Mouse (Mus musculus): ENCODE measurements around the gene Atad5. TPM values are rescaled to one million over a fixed set of nuclear protein-coding genes. Genes with fewer than 3 reads are reported as not detected.

Gene Atad5
- polyA plus RNA-seq, 1 experiment from 2014 or later: 16.2 TPM

GRCm38 (mm10) chr11:80075608-80076277 lies 13.5 kb upstream of the Atad5 start:
- no peak for ATAC-seq (ENCODE audit: insufficient read depth)
- WGBS: 91% methylated on average over 5 of the region's 5 CpGs
- no peak for DNase-seq
- Histone ChIP-seq H3K9ac (no peak overlapping the region), H3K4me2 (no peak overlapping the region), H3K27me3 (ENCODE audit: insufficient read depth, low read length) (no peaks in the 10 kb centered on the region), H3K4me3 (ENCODE audit: low read depth, low read length) (no peak overlapping the region), H3K9me3 (ENCODE audit: low read depth, low read length) (no peaks in the 10 kb centered on the region), H3K4me1 (ENCODE audit: insufficient read depth) (no peaks in the 10 kb centered on the region), H3K27ac (ENCODE audit: low read depth) (no peak overlapping the region), H3K36me3 (ENCODE audit: insufficient read depth) (no peaks in the 10 kb centered on the region; the same call in 1 of the 2 replicates)
- no peak for TF ChIP-seq CTCF (IDR thresholded peaks at IDR 0.05; ENCODE audit: low read depth)

DNA sequence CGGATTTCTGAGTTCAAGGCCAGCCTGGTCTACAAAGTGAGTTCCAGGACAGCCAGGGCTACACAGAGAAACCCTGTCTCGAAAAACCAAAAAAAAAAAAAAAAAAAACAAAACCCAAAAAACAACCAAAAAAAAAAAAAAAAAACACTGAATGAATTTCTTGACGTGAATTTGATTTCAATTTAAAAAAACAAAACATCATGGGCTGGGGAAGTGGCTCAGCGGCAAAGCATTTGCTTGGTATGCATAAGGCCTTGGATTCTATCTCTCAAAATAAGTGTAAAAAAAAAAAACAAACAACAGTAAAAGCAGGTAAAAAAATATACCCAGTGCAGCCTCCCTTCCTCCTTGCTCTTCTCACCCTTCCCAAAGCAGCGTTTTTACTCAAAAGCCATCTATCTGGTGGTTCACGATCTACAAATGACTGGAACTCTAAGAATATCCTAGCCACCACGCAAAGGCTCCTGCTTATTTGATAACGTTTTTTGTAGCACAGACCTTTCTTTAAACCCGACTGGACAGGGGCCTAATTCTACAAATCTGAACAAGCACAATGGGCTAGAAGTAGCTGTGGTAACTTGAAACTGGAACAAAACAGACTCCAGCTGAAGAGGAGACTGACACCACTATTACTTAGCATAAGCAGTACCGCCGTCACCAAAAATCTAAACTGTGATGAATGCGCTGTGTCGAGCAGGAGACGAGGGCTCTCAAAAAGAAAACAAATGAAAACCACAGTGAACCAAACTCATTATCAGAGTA lies 11.2 kb upstream of the Atad5 start:
- H3K4me2 ChIP-seq: no peak overlapping the region
- H3K27ac ChIP-seq (ENCODE audit: low read depth): no peak overlapping the region
- no peaks in the 10 kb centered on the region for H3K27me3 ChIP-seq (ENCODE audit: insufficient read depth, low read length)
- DNase-seq: peak; percentile 7
- no peaks in the 10 kb centered on the region for H3K4me1 ChIP-seq (ENCODE audit: insufficient read depth)
- no peaks in the 10 kb centered on the region for H3K9me3 ChIP-seq (ENCODE audit: low read depth, low read length)
- no peak for TF ChIP-seq CTCF (IDR thresholded peaks at IDR 0.05; ENCODE audit: low read depth)
- ATAC-seq (ENCODE audit: insufficient read depth): no peak
- WGBS: 68% methylated on average over 13 of the region's 14 CpGs
- H3K4me3 ChIP-seq (ENCODE audit: low read depth, low read length): no peak overlapping the region
- no peaks in the 10 kb centered on the region; the same call in 1 of the 2 replicates for H3K36me3 ChIP-seq (ENCODE audit: insufficient read depth)
- H3K9ac ChIP-seq: no peak overlapping the region

GRCm38 (mm10) chr11:80078831-80079230 lies 10.4 kb upstream of the Atad5 start:
- TF ChIP-seq CTCF (IDR thresholded peaks at IDR 0.05; ENCODE audit: low read depth): no peak

DNA sequence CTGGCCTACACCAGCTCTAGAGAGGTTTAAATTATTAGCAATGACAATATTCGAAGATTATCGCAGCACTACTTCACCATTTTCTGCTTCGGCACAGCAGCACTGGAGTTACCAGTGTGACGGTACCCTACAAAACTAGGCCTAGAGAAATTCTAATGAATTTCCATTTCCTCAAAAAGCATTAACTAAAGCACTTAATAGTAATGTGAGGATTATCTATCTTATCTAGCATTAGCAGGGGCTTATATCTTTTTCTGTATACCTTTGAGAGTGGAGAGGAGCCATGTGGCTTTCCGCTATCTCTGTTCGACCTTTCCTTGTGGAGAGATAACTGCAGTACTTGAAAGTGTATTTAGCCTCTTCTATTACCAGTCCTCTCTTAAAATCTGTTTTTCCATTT lies 9.4 kb upstream of the Atad5 start:
- H3K36me3 ChIP-seq (ENCODE audit: insufficient read depth): no peaks in the 10 kb centered on the region; the same call in 1 of the 2 replicates
- H3K4me1 ChIP-seq (ENCODE audit: insufficient read depth): no peaks in the 10 kb centered on the region
- no peaks in the 10 kb centered on the region for H3K9me3 ChIP-seq (ENCODE audit: low read depth, low read length)
- no peak for TF ChIP-seq CTCF (IDR thresholded peaks at IDR 0.05; ENCODE audit: low read depth)
- peak overlapping the region; percentile 96 for H3K9ac ChIP-seq
- 52% methylated on average over 6 of the region's 6 CpGs for WGBS
- peak overlapping the region; percentile 69 for H3K4me2 ChIP-seq
- no peak for ATAC-seq (ENCODE audit: insufficient read depth)
- H3K27me3 ChIP-seq (ENCODE audit: insufficient read depth, low read length): no peaks in the 10 kb centered on the region
- peak overlapping the region; percentile 74 for H3K4me3 ChIP-seq (ENCODE audit: low read depth, low read length)
- no peak for DNase-seq
- H3K27ac ChIP-seq (ENCODE audit: low read depth): 0 out of 2 replicates have a peak overlapping the region, but pooled peaks have one; percentile 97

More at GRCm38 (mm10) chr11:80078831-80079230, 10.4 kb upstream of the Atad5 start:
- Histone ChIP-seq H3K27me3 (ENCODE audit: insufficient read depth, low read length) (no peaks in the 10 kb centered on the region), H3K4me2 (no peak overlapping the region), H3K4me3 (ENCODE audit: low read depth, low read length) (no peak overlapping the region), H3K9me3 (ENCODE audit: low read depth, low read length) (no peaks in the 10 kb centered on the region), H3K36me3 (ENCODE audit: insufficient read depth) (no peaks in the 10 kb centered on the region; the same call in 1 of the 2 replicates), H3K27ac (ENCODE audit: low read depth) (no peak overlapping the region), H3K9ac (no peak overlapping the region), H3K4me1 (ENCODE audit: insufficient read depth) (no peaks in the 10 kb centered on the region)
- ATAC-seq (ENCODE audit: insufficient read depth) (no peak), DNase-seq (peak; percentile 50)
- 22% methylated on average over 1 of the region's 1 CpGs for WGBS

DNA sequence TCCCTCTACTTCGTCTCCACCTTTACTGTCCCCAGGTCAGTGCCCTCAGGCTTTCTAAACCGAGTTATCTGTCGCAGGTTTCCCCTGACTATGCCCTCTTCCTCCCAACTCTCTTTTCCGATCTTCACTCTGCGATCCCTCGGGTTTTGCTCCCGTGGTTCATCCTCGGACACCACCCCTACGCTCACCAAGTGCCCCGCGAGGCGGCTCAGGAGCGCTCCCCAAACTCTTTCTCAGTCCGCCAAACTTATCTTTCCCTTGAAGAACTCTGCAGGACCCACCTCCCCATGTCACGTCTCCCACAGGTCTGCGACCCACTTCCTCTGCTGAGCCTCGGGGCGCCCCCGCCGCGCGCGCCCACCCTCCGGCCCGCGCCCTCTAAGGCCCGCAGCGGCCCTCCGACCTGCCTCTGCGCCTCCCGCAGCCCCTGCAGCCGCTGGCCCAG lies 8.8 kb upstream of the Atad5 start:
- DNase-seq (peak; percentile 54), ATAC-seq (ENCODE audit: insufficient read depth) (no peak; the same call in 1 of the 2 replicates)
- H3K4me3 ChIP-seq (ENCODE audit: low read depth, low read length): peak overlapping the region; percentile 74
- WGBS: under 1% methylated on average over 32 of the region's 32 CpGs
- peak overlapping the region; percentile 97 for H3K27ac ChIP-seq (ENCODE audit: low read depth)
- no peaks in the 10 kb centered on the region for H3K9me3 ChIP-seq (ENCODE audit: low read depth, low read length)
- peak overlapping the region; percentile 69 for H3K4me2 ChIP-seq
- H3K9ac ChIP-seq: peak overlapping the region; percentile 96
- H3K4me1 ChIP-seq (ENCODE audit: insufficient read depth): no peaks in the 10 kb centered on the region
- H3K36me3 ChIP-seq (ENCODE audit: insufficient read depth): no peaks in the 10 kb centered on the region; the same call in 1 of the 2 replicates
- no peaks in the 10 kb centered on the region for H3K27me3 ChIP-seq (ENCODE audit: insufficient read depth, low read length)
- TF ChIP-seq CTCF (IDR thresholded peaks at IDR 0.05; ENCODE audit: low read depth): no peak

DNA sequence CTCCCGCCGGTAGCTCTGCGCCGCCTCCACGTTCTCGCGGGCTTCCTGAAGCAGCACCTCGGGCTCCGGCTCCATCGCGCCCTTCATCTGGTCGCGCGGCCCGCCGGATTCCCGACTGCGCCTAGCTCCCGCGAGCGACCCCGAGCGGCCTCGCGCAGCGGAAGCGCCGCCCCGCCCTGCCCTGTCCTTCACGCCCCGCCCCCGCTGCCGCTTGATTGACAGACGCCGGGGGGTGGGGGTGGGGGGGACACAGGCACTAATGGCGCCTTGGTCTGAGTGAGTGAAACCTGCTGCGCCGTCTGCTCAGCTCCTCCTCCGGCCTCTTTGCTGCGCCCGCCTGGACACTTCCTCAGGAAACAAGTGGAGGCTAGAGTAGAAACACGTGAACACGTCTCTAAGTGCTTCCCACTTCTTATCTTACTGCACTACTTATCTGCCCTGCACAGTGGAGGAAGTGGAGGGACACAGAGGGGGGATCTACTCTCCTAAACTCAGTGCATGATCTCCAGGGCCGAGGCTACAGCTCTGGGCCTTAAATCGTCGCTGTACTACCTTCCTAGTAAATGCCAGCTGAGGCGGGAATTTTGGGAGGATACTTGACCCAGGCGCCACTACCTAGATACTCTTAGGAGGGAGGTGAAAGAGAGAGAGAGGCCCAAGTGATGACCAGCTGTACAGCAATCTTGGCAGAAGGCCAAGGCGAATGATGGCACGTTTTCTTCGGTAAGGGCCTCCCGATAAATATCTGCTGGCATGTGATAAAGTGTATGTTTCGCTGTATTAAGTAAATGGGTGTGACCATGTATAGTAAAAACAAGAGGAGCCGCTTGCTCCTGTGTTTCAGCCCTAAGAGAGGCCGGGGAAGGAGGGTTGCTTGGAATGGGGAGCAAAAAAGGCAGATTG lies 8.1 kb upstream of the Atad5 start, which contains the start of gene Crlf3:
TSS of gene Crlf3 (minus strand) at position 166 of the 903 bp plus-strand sequence.
- H3K4me1 ChIP-seq (ENCODE audit: insufficient read depth): no peaks in the 10 kb centered on the region
- no peak for TF ChIP-seq CTCF (IDR thresholded peaks at IDR 0.05; ENCODE audit: low read depth)

More for the DNA sequence above, 8.1 kb upstream of the Atad5 start, which contains the start of gene Crlf3:
- peak; percentile 97 for DNase-seq
- ATAC-seq (ENCODE audit: insufficient read depth): peak; percentile 96
- Histone ChIP-seq H3K4me2 (peak within 1 kb of the TSS; percentile 69), H3K9ac (peak within 1 kb of the TSS; percentile 96), H3K36me3 (ENCODE audit: insufficient read depth) (no peaks in the 10 kb centered on the region; the same call in 1 of the 2 replicates), H3K9me3 (ENCODE audit: low read depth, low read length) (no peaks in the 10 kb centered on the region), H3K27me3 (ENCODE audit: insufficient read depth, low read length) (no peaks in the 10 kb centered on the region), H3K27ac (ENCODE audit: low read depth) (peak within 1 kb of the TSS; percentile 97), H3K4me3 (ENCODE audit: low read depth, low read length) (peak within 1 kb of the TSS; percentile 74)
- WGBS: 2% methylated on average over 55 of the region's 55 CpGs

All from lung, embryonic 14.5 days (tissue).